Mouse (Mus musculus): ENCODE measurements around the gene Lrrc74b. TPM values are rescaled to one million over a fixed set of nuclear protein-coding genes. Genes with fewer than 3 reads are reported as not detected.

Gene Lrrc74b
- 0.19 and 0.22 TPM in 2 replicates for polyA plus RNA-seq (2012; rRNA removed)

DNA sequence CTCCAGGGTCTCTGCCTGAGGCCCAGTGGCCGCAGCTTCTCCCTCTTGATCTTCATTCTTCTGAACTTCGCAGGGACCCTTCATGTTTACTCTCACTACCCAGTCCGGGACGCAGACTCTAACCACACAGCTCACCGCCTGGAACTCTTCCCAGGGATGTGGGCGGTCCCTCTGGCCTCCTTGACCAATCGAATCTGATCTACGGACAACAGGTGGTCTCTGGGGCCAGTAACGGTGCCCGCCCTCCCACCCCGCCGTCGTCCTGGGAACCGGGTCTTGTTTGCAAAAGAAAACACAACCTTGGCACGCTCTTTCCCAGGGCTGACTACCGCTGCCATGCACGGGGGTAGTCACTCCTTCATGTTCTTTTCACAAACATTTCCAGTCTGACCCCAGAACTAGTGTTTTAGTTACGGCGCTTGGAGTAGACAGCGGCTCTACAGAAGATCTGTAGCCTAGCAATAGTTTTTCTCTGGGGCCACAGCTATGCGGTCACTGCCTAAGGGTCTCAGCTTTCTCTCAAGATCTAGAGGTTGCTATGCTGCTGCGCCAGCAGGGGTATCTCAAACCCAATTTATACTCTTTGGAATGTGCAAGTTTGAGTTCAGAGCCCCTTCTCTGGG, at the start of gene Lrrc74b:
TSS of gene Lrrc74b (minus strand) at position 120 of the 623 bp plus-strand sequence.

GRCm38 (mm10) chr16:17583064-17583463, 22.0 kb upstream of the Lrrc74b start, which contains the start of gene Slc7a4:
Gene Slc7a4, minus strand, starts transcription at chr16:17583214.

DNA sequence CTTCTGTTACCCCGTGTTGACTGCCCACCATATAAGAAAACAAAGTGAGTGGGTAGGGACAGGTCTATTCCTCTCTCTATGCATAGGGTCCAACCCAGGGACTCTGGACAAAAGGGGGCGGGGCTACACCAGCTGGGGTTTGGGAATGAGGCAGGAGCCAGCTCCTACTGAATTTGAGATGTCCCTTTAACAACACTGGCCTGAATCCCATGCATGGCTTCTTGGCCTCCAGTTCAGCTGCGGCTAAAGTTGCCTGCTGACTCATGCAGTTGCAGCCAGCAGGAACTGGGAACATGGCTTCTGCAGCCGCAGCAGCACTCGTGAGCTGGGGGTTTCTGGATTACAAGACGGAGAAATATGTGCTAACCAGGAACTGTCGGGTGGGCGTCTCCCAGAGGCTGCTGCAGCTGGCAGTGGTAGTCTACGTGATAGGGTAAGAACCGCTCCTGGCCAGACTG, 733 bp upstream of the Lrrc74b start, which contains the start of gene P2rx6:
TSS of gene P2rx6 (plus strand) at position 135 of the 458 bp plus-strand sequence.

DNA sequence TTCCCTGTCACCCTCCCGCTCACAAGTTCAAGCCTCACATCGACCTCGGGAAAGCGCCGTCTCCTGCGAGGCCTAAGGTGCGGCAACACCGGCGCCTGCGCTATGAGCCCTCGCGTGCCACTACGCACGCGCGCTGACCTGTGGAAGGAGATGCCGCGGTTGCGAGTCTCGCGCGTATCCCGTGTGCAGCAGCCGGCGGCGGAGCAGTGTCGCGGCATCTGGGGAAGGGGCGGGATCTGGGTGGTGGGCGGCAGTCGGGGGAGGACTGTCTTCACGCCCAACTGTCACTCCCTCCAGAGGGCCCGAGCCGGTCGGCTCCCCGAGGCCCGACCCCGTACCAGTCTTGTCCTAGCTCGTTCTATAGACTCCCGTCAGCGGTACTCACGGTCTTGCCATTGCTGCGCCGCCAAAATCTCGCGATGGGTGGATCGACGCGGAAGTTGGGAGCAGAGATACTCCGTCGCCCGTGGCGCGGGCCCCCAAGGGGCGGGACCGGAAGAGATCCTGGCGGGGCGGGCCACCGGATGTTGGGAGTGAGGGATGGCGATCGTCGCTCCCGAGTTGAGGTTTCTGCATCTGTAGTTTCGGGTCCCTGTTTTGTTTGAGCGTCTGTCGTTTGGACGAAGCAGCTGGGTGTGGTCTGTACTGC, 30.3 kb downstream of the Lrrc74b start, which contains the start of gene Thap7:
TSS of gene Thap7 (minus strand) at position 497 of the 649 bp plus-strand sequence.

DNA sequence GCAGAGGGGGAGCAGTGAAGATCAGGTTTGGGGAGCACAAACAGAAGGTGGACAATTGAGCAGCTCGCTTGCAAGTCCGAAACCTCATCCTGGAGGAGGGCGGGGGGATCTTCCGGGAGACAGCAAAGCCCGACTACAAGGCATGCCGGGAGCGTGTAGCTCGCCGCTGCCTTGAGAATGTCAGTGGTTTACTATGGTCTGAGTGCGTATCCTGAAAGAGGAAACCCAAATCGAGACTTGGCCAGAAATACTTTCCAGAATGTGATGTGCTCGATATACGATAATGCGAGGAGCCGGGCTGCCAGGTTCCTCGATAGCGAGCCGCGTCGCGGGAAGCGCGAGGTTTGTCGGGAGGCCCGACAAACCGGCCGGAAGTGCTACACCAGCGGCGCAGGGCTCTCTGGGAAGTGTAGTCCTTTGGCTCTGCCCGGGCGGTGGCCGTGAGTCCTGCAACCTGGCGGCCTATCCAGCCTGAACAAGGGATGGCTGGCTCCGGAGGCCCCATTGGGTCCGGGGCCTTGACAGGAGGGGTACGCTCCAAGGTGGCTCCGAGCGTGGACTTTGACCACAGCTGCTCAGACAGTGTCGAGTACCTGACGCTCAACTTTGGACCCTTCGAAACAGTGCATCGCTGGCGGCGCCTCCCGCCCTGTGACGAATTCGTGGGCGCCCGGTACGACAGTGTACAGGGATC, 52.4 kb downstream of the Lrrc74b start, which contains the start of gene Lztr1:
TSS of gene Lztr1 (plus strand) at position 143 of the 694 bp plus-strand sequence.

Other genes with a start within 250 kb of the Lrrc74b start
- gene Serpind1, start 229.9 kb downstream of the Lrrc74b start, polyA plus RNA-seq (2012; rRNA removed), result 3.5 and 5.9 TPM in 2 replicates
- gene Snap29, start 155.3 kb downstream of the Lrrc74b start, polyA plus RNA-seq (2012; rRNA removed), result 7.0 and 10.6 TPM in 2 replicates
- 52.9 and 69.5 TPM in 2 replicates for gene Pi4ka, start 154.9 kb downstream of the Lrrc74b start, polyA plus RNA-seq (2012; rRNA removed)
- gene Crkl, start 109.3 kb downstream of the Lrrc74b start, polyA plus RNA-seq (2012; rRNA removed), result 33.1 and 39.4 TPM in 2 replicates
- gene Aifm3, start 71.6 kb downstream of the Lrrc74b start, polyA plus RNA-seq (2012; rRNA removed), result 4.4 and 7.6 TPM in 2 replicates
- 106 and 179 TPM in 2 replicates for gene Lztr1, start 52.6 kb downstream of the Lrrc74b start, polyA plus RNA-seq (2012; rRNA removed)
- 45.2 and 55.7 TPM in 2 replicates for gene Thap7, start 30.1 kb downstream of the Lrrc74b start, polyA plus RNA-seq (2012; rRNA removed)
- gene P2rx6, start 638 bp upstream of the Lrrc74b start, polyA plus RNA-seq (2012; rRNA removed), result 0.76 and 0.91 TPM in 2 replicates
- 1.9 and 2.8 TPM in 2 replicates for gene Slc7a4, start 22.0 kb upstream of the Lrrc74b start, polyA plus RNA-seq (2012; rRNA removed)
- 73.3 and 99.1 TPM in 2 replicates for gene Smpd4, start 58.1 kb upstream of the Lrrc74b start, polyA plus RNA-seq (2012; rRNA removed)
- 5.1 and 7.4 TPM in 2 replicates for gene Ccdc74a, start 85.2 kb upstream of the Lrrc74b start, polyA plus RNA-seq (2012; rRNA removed)
- 37.9 and 63.3 TPM in 2 replicates for gene Med15, start 171.6 kb upstream of the Lrrc74b start, polyA plus RNA-seq (2012; rRNA removed)
- gene Klhl22, start 198.4 kb upstream of the Lrrc74b start, polyA plus RNA-seq (2012; rRNA removed), result 44.7 and 82.6 TPM in 2 replicates
- gene Scarf2, start 236.0 kb upstream of the Lrrc74b start, polyA plus RNA-seq (2012; rRNA removed), result 36.8 and 83.2 TPM in 2 replicates

All from central nervous system, embryonic 11.5 days (tissue).